Mouse (Mus musculus) ES-E14 (cell line): Measurements from ENCODE around the gene Vwa1. TPM values are rescaled to one million over a fixed set of nuclear protein-coding genes. Genes with fewer than 3 reads are reported as not detected.

Source experiments
- DNase-seq: peaks from one replicate; pipeline ENCODE4 v3.0.0-alpha.2; 2013; ENCODE audit warnings: low read depth, low spot score
- H3K27ac ChIP-seq: 2 replicates; pipeline ENCODE4 v1.5.1; 2012; ENCODE audit warnings: low read depth, mild to moderate bottlenecking, low read length, moderate library complexity, mixed read lengths; ENCODE audit not compliant: poor library complexity, insufficient read depth, severe bottlenecking
- H3K36me3 ChIP-seq: 2 replicates; pipeline ENCODE4 v1.6.1; 2012; ENCODE audit warnings: mild to moderate bottlenecking, low read length, moderate library complexity, mixed read lengths; ENCODE audit not compliant: control insufficient read depth, poor library complexity, insufficient read depth, severe bottlenecking
- H3K4me1 ChIP-seq, 2 experiments: fragments of 150-350 bp in 1 of 2; sonication (generic) in 1 of 2; 2 replicates each; pipeline ENCODE4 v1.6.1; 2012; ENCODE audit warnings: low read length in 2 of 2, mild to moderate bottlenecking in 1 of 2, mixed read lengths in 1 of 2; ENCODE audit not compliant: control insufficient read depth in 2 of 2, insufficient read depth in 2 of 2, poor library complexity in 1 of 2
- H3K4me3 ChIP-seq, 2 experiments: fragments of 150-350 bp in 1 of 2; sonication (generic) in 1 of 2; 2 replicates each; pipeline ENCODE4 v1.5.1; 2012; ENCODE audit warnings: low read length in 2 of 2, low read depth in 1 of 2, mild to moderate bottlenecking in 1 of 2, mixed read lengths in 1 of 2; ENCODE audit not compliant: insufficient read depth in 1 of 2, poor library complexity in 1 of 2, severe bottlenecking in 1 of 2
- H3K9ac ChIP-seq: 2 replicates; pipeline ENCODE4 v1.6.1; 2012; ENCODE audit warnings: low read depth, mild to moderate bottlenecking, low read length, mixed read lengths; ENCODE audit not compliant: poor library complexity, insufficient read depth, severe bottlenecking
- H3K9me3 ChIP-seq: fragments of 150-350 bp; sonication (generic); 2 replicates; pipeline ENCODE4 v1.6.1; 2012; ENCODE audit warnings: low read depth, mild to moderate bottlenecking, low read length; ENCODE audit not compliant: control insufficient read depth, insufficient read depth
- CHD2 ChIP-seq: IDR thresholded peaks from 2 replicates; pipeline ENCODE4 v1.6.1; 2014; ENCODE audit warnings: mild to moderate bottlenecking, low read depth, low read length, inconsistent platforms
- HCFC1 ChIP-seq: IDR thresholded peaks from 2 replicates; pipeline ENCODE4 v1.6.1; 2012; ENCODE audit warnings: low read length, inconsistent platforms, borderline replicate concordance; ENCODE audit not compliant: insufficient read depth
- MAFK ChIP-seq: IDR thresholded peaks from 2 replicates; pipeline ENCODE4 v1.6.1; 2014; ENCODE audit warnings: mild to moderate bottlenecking, low read depth, low read length, inconsistent platforms; ENCODE audit not compliant: insufficient read depth
- ZC3H11A ChIP-seq: IDR thresholded peaks from 2 replicates; pipeline ENCODE4 v1.6.1; 2012; ENCODE audit warnings: low read depth, mild to moderate bottlenecking, inconsistent platforms, low read length, borderline replicate concordance
- ZNF384 ChIP-seq: IDR thresholded peaks from 2 replicates; pipeline ENCODE4 v1.6.1; 2012; ENCODE audit warnings: low read depth, low read length, inconsistent platforms
- in situ Hi-C, 2 experiments: fragments of 600-800 bp; cut with MboI; formaldehyde crosslinking; loops; one replicate each; pipeline ENCODE4 v1.15.1; 2025; ENCODE audit warnings: low sequenced_read_pairs in 2 of 2, inconsistent platforms in 1 of 2; ENCODE audit not compliant: unreplicated experiment in 2 of 2
- total RNA-seq: library from RNA; depleted of rRNA; stranded (reverse); fragments of 300-350 nt; gene quantifications from 2 replicates; pipeline ENCODE4 v1.2.3, GENCODE M21; 2012

Gene Vwa1
- total RNA-seq, 1 experiment: 4.6 TPM

DNA sequence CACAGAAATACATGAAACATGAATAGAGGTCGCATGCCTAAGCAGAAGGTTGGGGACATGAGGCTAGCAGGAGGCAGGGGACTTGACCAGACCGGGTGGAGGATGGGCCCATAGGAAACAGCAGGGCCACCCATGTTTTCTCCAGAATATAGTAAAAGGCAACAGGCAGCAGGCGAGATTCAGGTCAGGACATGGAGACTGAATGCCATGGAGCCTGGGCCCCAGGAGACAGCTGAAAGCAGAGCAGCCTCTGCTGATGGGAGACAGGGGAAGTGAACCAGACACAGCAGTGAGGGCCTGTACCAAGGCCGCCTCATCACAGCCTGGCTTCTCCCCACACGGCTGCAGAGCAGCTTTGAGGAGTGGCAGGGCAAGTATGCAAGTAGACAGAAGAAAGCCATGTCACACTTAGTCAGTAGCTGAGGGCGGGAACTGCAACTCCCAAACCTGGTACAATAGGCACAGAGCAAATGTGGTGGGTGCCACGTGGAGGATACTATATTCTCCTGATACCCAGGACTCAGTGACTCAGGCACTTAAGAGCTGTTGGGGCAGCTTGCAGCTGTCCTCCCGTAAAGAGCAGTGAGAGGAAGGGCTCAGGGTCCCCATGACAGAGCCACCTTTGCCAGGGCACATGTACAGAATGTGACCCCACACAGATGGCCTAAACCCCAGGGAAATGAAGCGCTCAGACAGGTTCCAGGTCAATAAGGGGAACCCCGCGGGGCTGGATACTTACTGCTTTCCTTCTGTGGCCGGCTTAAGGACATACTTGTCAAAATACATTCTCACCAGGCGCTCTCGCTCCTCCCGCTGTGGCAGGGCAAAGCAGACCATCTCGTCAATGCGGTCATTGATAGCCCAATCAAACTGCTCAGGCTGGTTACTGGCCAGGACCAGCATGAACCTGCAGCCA, 27.7 kb downstream of the Vwa1 start:
- no peak overlapping the region for H3K4me3 ChIP-seq
- no peak for TF ChIP-seq HCFC1
- TF ChIP-seq ZNF384: no peak
- no peak for TF ChIP-seq ZC3H11A
- TF ChIP-seq MAFK: no peak
- H3K27ac ChIP-seq: no peak overlapping the region
- no peaks in the 10 kb centered on the region for H3K9me3 ChIP-seq
- in situ Hi-C loops: no loop called here
- DNase-seq: no peak
- H3K4me1 ChIP-seq: no peaks in the 10 kb centered on the region
- H3K9ac ChIP-seq: no peak overlapping the region
- H3K36me3 ChIP-seq: peaks cover 76% of the 10 kb centered on the region

DNA sequence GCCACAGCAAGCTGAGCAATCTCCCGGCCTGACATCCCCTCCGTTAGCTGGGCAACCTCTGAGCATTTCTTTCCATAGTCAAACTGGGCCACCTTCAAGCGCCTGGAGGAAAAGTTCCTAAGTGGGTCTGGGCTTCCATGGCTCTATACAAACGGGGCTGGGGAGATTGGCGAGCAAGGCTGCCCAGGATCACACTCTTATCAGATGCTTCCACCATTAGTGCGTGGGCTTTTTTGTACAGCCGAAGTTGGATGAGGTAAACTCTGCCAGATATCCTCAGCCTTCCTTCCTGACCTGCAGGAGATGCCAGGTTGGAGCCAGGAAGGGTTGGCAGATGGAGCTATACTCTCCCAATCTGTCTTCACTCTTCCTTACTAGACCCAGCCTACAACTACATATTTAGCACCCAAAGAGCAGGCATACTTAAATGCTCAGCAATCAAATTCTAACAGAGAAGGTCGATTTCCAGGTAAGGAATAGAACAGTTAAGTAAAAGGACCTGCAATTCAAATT, 28.4 kb downstream of the Vwa1 start:
- Histone ChIP-seq H3K27ac (no peak overlapping the region), H3K36me3 (peaks cover 71% of the 10 kb centered on the region)

DNA sequence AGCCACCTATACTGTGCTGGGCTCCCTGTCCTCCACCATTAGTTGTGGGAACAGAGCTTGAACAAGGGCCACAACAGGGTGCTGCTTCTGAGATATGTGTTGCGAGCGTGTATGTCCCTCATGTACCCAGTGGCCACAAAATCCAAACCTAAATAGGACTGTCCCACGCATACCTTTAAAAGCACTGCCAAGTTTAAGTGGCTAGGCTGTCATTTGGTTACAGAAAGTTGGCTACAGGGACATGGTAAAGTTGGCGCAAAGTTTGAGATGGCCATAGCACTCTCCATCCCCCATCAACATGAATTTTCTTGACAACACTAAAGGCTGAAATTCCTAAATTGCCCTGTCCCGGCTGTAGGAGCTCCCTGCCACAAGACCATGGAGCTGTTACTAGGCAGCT, 29.4 kb downstream of the Vwa1 start:
- no peak for DNase-seq
- TF ChIP-seq ZC3H11A: no peak
- TF ChIP-seq ZNF384: no peak
- TF ChIP-seq HCFC1: no peak
- no peak for TF ChIP-seq MAFK
- no peak for TF ChIP-seq CHD2
- Histone ChIP-seq H3K9me3 (no peaks in the 10 kb centered on the region), H3K4me3 (no peak overlapping the region), H3K9ac (no peak overlapping the region), H3K36me3 (peaks cover 71% of the 10 kb centered on the region), H3K27ac (no peak overlapping the region), H3K4me1 (peaks cover 0 to 5% of the 10 kb centered on the region in 2 experiments; a peak in 2 of 4 replicates)
- in situ Hi-C loops: no loop called here

More for the DNA sequence above, 28.4 kb downstream of the Vwa1 start:
- no peak overlapping the region for H3K4me3 ChIP-seq
- in situ Hi-C loops: no loop called here
- no peak overlapping the region for H3K9ac ChIP-seq
- DNase-seq: no peak
- TF ChIP-seq ZC3H11A: no peak
- no peak for TF ChIP-seq CHD2
- TF ChIP-seq ZNF384: no peak
- TF ChIP-seq HCFC1: no peak
- H3K4me1 ChIP-seq: no peaks in the 10 kb centered on the region
- H3K9me3 ChIP-seq: no peaks in the 10 kb centered on the region

DNA sequence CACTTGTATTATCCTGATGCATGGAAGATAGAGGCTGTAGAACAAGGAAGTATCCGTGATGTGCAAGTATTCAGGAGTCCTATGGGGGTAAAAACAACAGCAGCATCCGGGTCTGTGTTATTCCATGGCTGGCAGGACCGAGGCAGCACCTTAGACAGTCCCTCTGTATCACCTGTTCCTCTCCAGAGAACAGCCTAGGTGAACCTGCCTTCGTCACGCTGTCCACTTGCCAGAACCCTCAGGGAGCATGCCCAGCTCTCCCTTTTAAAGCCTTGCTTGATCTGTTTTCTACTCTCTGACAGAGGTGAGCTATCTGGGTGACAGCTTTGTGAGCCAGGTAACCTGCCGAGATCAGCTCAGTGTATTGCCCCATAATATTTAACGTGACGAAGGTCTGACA, 30.0 kb downstream of the Vwa1 start:
- peaks cover 0 to 8% of the 10 kb centered on the region in 2 experiments; a peak in 2 of 4 replicates for H3K4me1 ChIP-seq
- no peak overlapping the region for H3K27ac ChIP-seq
- TF ChIP-seq MAFK (no peak), ZNF384 (no peak), CHD2 (no peak), ZC3H11A (no peak), HCFC1 (no peak)
- H3K9me3 ChIP-seq: no peaks in the 10 kb centered on the region
- in situ Hi-C loops: no loop called here
- H3K36me3 ChIP-seq: peaks cover 66% of the 10 kb centered on the region
- no peak overlapping the region for H3K9ac ChIP-seq
- no peak for DNase-seq
- no peak overlapping the region for H3K4me3 ChIP-seq
